Mouse (Mus musculus): ENCODE results near the gene Adgre5. TPM values are rescaled to one million over a fixed set of nuclear protein-coding genes. Genes with fewer than 3 reads are reported as not detected.

Gene Adgre5
- polyA plus RNA-seq, 1 experiment from 2014 or later: 18.0 TPM

- Histone ChIP-seq H3K27me3 (ENCODE audit: control insufficient read depth, insufficient read depth, low read length) (peaks cover 11% of the 10 kb centered on the region), H3K9me3 (ENCODE audit: control insufficient read depth, low read length) (no peaks in the 10 kb centered on the region), H3K4me1 (ENCODE audit: control insufficient read depth, insufficient read depth, low read length) (0 out of 2 replicates have a peak, but pooled peaks cover 5% of the 10 kb centered on the region), H3K4me2 (ENCODE audit: low read depth) (no peak overlapping the region), H3K4me3 (ENCODE audit: low read depth, low read length) (no peak overlapping the region), H3K9ac (ENCODE audit: low read length) (no peak overlapping the region), H3K36me3 (ENCODE audit: control insufficient read depth, insufficient read depth, low read length) (no peaks in the 10 kb centered on the region), H3K27ac (ENCODE audit: low read depth, low read length) (no peak overlapping the region)
- DNase-seq (ENCODE audit: low spot score) (no peak), ATAC-seq (ENCODE audit: insufficient read depth, low FRiP score, low TSS enrichment) (no peak)
- WGBS: 97% methylated on average over 4 of the region's 4 CpGs
These were observed 4.4 kb downstream of the Adgre5 start for GRCm38 (mm10) chr8:83736681-83737080.

GRCm38 (mm10) chr8:83732919-83733318 is 8.2 kb downstream of the Adgre5 start:
- WGBS: 84% methylated on average over 6 of the region's 6 CpGs
- no peak overlapping the region for H3K4me2 ChIP-seq (ENCODE audit: low read depth)
- no peak overlapping the region for H3K27ac ChIP-seq (ENCODE audit: low read depth, low read length)
- no peaks in the 10 kb centered on the region for H3K27me3 ChIP-seq (ENCODE audit: control insufficient read depth, insufficient read depth, low read length)
- H3K4me1 ChIP-seq (ENCODE audit: control insufficient read depth, insufficient read depth, low read length): no peaks in the 10 kb centered on the region
- no peak overlapping the region for H3K9ac ChIP-seq (ENCODE audit: low read length)
- H3K9me3 ChIP-seq (ENCODE audit: control insufficient read depth, low read length): no peaks in the 10 kb centered on the region
- DNase-seq (ENCODE audit: low spot score): no peak
- ATAC-seq (ENCODE audit: insufficient read depth, low FRiP score, low TSS enrichment): no peak
- H3K36me3 ChIP-seq (ENCODE audit: control insufficient read depth, insufficient read depth, low read length): no peaks in the 10 kb centered on the region
- H3K4me3 ChIP-seq (ENCODE audit: low read depth, low read length): no peak overlapping the region

- no peak overlapping the region for H3K4me2 ChIP-seq (ENCODE audit: low read depth)
- no peaks in the 10 kb centered on the region for H3K9me3 ChIP-seq (ENCODE audit: control insufficient read depth, low read length)
- no peak overlapping the region for H3K4me3 ChIP-seq (ENCODE audit: low read depth, low read length)
- ATAC-seq (ENCODE audit: insufficient read depth, low FRiP score, low TSS enrichment) (no peak), DNase-seq (ENCODE audit: low spot score) (no peak)
- no peak overlapping the region for H3K27ac ChIP-seq (ENCODE audit: low read depth, low read length)
- no peak overlapping the region for H3K9ac ChIP-seq (ENCODE audit: low read length)
- H3K36me3 ChIP-seq (ENCODE audit: control insufficient read depth, insufficient read depth, low read length): no peaks in the 10 kb centered on the region
- WGBS: 75% methylated on average over 5 of the region's 5 CpGs
- no peaks in the 10 kb centered on the region for H3K27me3 ChIP-seq (ENCODE audit: control insufficient read depth, insufficient read depth, low read length)
- no peaks in the 10 kb centered on the region for H3K4me1 ChIP-seq (ENCODE audit: control insufficient read depth, insufficient read depth, low read length)
These were observed 9.2 kb downstream of the Adgre5 start for GRCm38 (mm10) chr8:83731906-83732305.

GRCm38 (mm10) chr8:83729009-83729807 is 11.9 kb downstream of the Adgre5 start:
- Histone ChIP-seq H3K36me3 (ENCODE audit: control insufficient read depth, insufficient read depth, low read length) (peaks cover 8% of the 10 kb centered on the region), H3K4me3 (ENCODE audit: low read depth, low read length) (no peak overlapping the region), H3K27ac (ENCODE audit: low read depth, low read length) (no peak overlapping the region), H3K27me3 (ENCODE audit: control insufficient read depth, insufficient read depth, low read length) (no peaks in the 10 kb centered on the region), H3K9me3 (ENCODE audit: control insufficient read depth, low read length) (no peaks in the 10 kb centered on the region), H3K9ac (ENCODE audit: low read length) (no peak overlapping the region), H3K4me1 (ENCODE audit: control insufficient read depth, insufficient read depth, low read length) (no peaks in the 10 kb centered on the region), H3K4me2 (ENCODE audit: low read depth) (no peak overlapping the region)
- ATAC-seq (ENCODE audit: insufficient read depth, low FRiP score, low TSS enrichment) (no peak), DNase-seq (ENCODE audit: low spot score) (no peak)
- 81% methylated on average over 11 of the region's 11 CpGs for WGBS

- Histone ChIP-seq H3K9me3 (ENCODE audit: control insufficient read depth, low read length) (no peaks in the 10 kb centered on the region), H3K36me3 (ENCODE audit: control insufficient read depth, insufficient read depth, low read length) (peaks cover 39% of the 10 kb centered on the region), H3K9ac (ENCODE audit: low read length) (no peak overlapping the region), H3K4me2 (ENCODE audit: low read depth) (no peak overlapping the region), H3K4me1 (ENCODE audit: control insufficient read depth, insufficient read depth, low read length) (no peaks in the 10 kb centered on the region), H3K27me3 (ENCODE audit: control insufficient read depth, insufficient read depth, low read length) (no peaks in the 10 kb centered on the region), H3K27ac (ENCODE audit: low read depth, low read length) (no peak overlapping the region), H3K4me3 (ENCODE audit: low read depth, low read length) (no peak overlapping the region)
- 96% methylated on average over 8 of the region's 8 CpGs for WGBS
- ATAC-seq (ENCODE audit: insufficient read depth, low FRiP score, low TSS enrichment): no peak
- no peak for DNase-seq (ENCODE audit: low spot score)
These were observed 15.5 kb downstream of the Adgre5 start for GRCm38 (mm10) chr8:83725521-83726102.

- no peak overlapping the region for H3K27ac ChIP-seq (ENCODE audit: low read depth, low read length)
- no peak overlapping the region for H3K9ac ChIP-seq (ENCODE audit: low read length)
- H3K9me3 ChIP-seq (ENCODE audit: control insufficient read depth, low read length): no peaks in the 10 kb centered on the region
- peak; percentile 71; the same call in 1 of the 2 replicates for ATAC-seq (ENCODE audit: insufficient read depth, low FRiP score, low TSS enrichment)
- H3K4me1 ChIP-seq (ENCODE audit: control insufficient read depth, insufficient read depth, low read length): no peaks in the 10 kb centered on the region
- no peak overlapping the region for H3K4me3 ChIP-seq (ENCODE audit: low read depth, low read length)
- H3K36me3 ChIP-seq (ENCODE audit: control insufficient read depth, insufficient read depth, low read length): peaks cover 44% of the 10 kb centered on the region
- no peak overlapping the region for H3K4me2 ChIP-seq (ENCODE audit: low read depth)
- 48% methylated on average over 15 of the region's 15 CpGs for WGBS
- peak; percentile 71 for DNase-seq (ENCODE audit: low spot score)
- no peaks in the 10 kb centered on the region for H3K27me3 ChIP-seq (ENCODE audit: control insufficient read depth, insufficient read depth, low read length)
These were observed 16.2 kb downstream of the Adgre5 start for GRCm38 (mm10) chr8:83724697-83725482.

- Histone ChIP-seq H3K9me3 (ENCODE audit: control insufficient read depth, low read length) (no peaks in the 10 kb centered on the region), H3K27me3 (ENCODE audit: control insufficient read depth, insufficient read depth, low read length) (no peaks in the 10 kb centered on the region), H3K27ac (ENCODE audit: low read depth, low read length) (no peak overlapping the region), H3K9ac (ENCODE audit: low read length) (no peak overlapping the region), H3K36me3 (ENCODE audit: control insufficient read depth, insufficient read depth, low read length) (peaks cover 44% of the 10 kb centered on the region), H3K4me1 (ENCODE audit: control insufficient read depth, insufficient read depth, low read length) (no peaks in the 10 kb centered on the region), H3K4me2 (ENCODE audit: low read depth) (no peak overlapping the region), H3K4me3 (ENCODE audit: low read depth, low read length) (no peak overlapping the region)
- WGBS: 88% methylated on average over 11 of the region's 11 CpGs
- ATAC-seq (ENCODE audit: insufficient read depth, low FRiP score, low TSS enrichment) (no peak), DNase-seq (ENCODE audit: low spot score) (no peak)
These were observed 17.6 kb downstream of the Adgre5 start for GRCm38 (mm10) chr8:83723447-83724083.

- ATAC-seq (ENCODE audit: insufficient read depth, low FRiP score, low TSS enrichment) (no peak), DNase-seq (ENCODE audit: low spot score) (no peak)
- H3K36me3 ChIP-seq (ENCODE audit: control insufficient read depth, insufficient read depth, low read length): peaks cover 44% of the 10 kb centered on the region
- no peak overlapping the region for H3K27ac ChIP-seq (ENCODE audit: low read depth, low read length)
- H3K4me2 ChIP-seq (ENCODE audit: low read depth): no peak overlapping the region
- 86% methylated on average over 12 of the region's 12 CpGs for WGBS
- H3K9me3 ChIP-seq (ENCODE audit: control insufficient read depth, low read length): no peaks in the 10 kb centered on the region
- H3K4me3 ChIP-seq (ENCODE audit: low read depth, low read length): no peak overlapping the region
- H3K27me3 ChIP-seq (ENCODE audit: control insufficient read depth, insufficient read depth, low read length): no peaks in the 10 kb centered on the region
- H3K4me1 ChIP-seq (ENCODE audit: control insufficient read depth, insufficient read depth, low read length): no peaks in the 10 kb centered on the region
- H3K9ac ChIP-seq (ENCODE audit: low read length): no peak overlapping the region
These were observed 18.5 kb downstream of the Adgre5 start for GRCm38 (mm10) chr8:83722631-83723030.

Measured in neural tube, embryonic 11.5 days (tissue).